Mouse (Mus musculus): ENCODE measurements around the gene Npas3. TPM values are rescaled to one million over a fixed set of nuclear protein-coding genes. Genes with fewer than 3 reads are reported as not detected.
A peak's percentile ranks its signal among the peaks of the same experiment; 100 is the strongest.

Gene Npas3
- total and polyA plus RNA-seq, 2 experiments from 2014 or later, result 16.6 to 28.3 TPM

GRCm38 (mm10) chr12:53825251-53825650, 576.8 kb downstream of the Npas3 start:
- ATAC-seq (no peak), DNase-seq (no peak)
- H3K36me3 ChIP-seq (ENCODE audit: insufficient read depth), result no peaks in the 10 kb centered on the region
- H3K27me3 ChIP-seq (ENCODE audit: insufficient read depth, low read length), result no peaks in the 10 kb centered on the region
- no peak overlapping the region for H3K4me2 ChIP-seq (ENCODE audit: low read depth)
- no peak overlapping the region for H3K4me3 ChIP-seq (ENCODE audit: low read depth, low read length)
- no peaks in the 10 kb centered on the region for H3K4me1 ChIP-seq (ENCODE audit: insufficient read depth)
- no peak for TF ChIP-seq CTCF (IDR thresholded peaks at IDR 0.05; ENCODE audit: low read depth)
- no peak overlapping the region for H3K9ac ChIP-seq
- H3K9me3 ChIP-seq (ENCODE audit: low read length), result no peaks in the 10 kb centered on the region
- no peak overlapping the region for H3K27ac ChIP-seq (ENCODE audit: low read depth, low read length)

GRCm38 (mm10) chr12:53825898-53826605, 577.6 kb downstream of the Npas3 start:
- Histone ChIP-seq H3K36me3 (ENCODE audit: insufficient read depth) (no peaks in the 10 kb centered on the region), H3K9ac (no peak overlapping the region), H3K27ac (ENCODE audit: low read depth, low read length) (no peak overlapping the region), H3K9me3 (ENCODE audit: low read length) (no peaks in the 10 kb centered on the region), H3K4me2 (ENCODE audit: low read depth) (no peak overlapping the region), H3K4me1 (ENCODE audit: insufficient read depth) (no peaks in the 10 kb centered on the region), H3K4me3 (ENCODE audit: low read depth, low read length) (no peak overlapping the region), H3K27me3 (ENCODE audit: insufficient read depth, low read length) (no peaks in the 10 kb centered on the region)
- peak; percentile 22 for DNase-seq
- WGBS, result 38% methylated on average over 12 of the region's 12 CpGs
- ATAC-seq, result peak; percentile 67
- TF ChIP-seq CTCF (IDR thresholded peaks at IDR 0.05; ENCODE audit: low read depth), result no peak

- no peak overlapping the region for H3K9ac ChIP-seq
- H3K4me2 ChIP-seq (ENCODE audit: low read depth), result no peak overlapping the region
- 47% methylated on average over 3 of the region's 3 CpGs for WGBS
- no peaks in the 10 kb centered on the region for H3K4me1 ChIP-seq (ENCODE audit: insufficient read depth)
- TF ChIP-seq CTCF (IDR thresholded peaks at IDR 0.05; ENCODE audit: low read depth), result no peak
- ATAC-seq, result no peak
- H3K36me3 ChIP-seq (ENCODE audit: insufficient read depth), result no peaks in the 10 kb centered on the region
- no peaks in the 10 kb centered on the region for H3K9me3 ChIP-seq (ENCODE audit: low read length)
- no peak for DNase-seq
- 0 out of 2 replicates have a peak overlapping the region, but pooled peaks have one; percentile 35 for H3K27ac ChIP-seq (ENCODE audit: low read depth, low read length)
- no peak overlapping the region for H3K4me3 ChIP-seq (ENCODE audit: low read depth, low read length)
- no peaks in the 10 kb centered on the region for H3K27me3 ChIP-seq (ENCODE audit: insufficient read depth, low read length)
Observed at GRCm38 (mm10) chr12:53826812-53827211, 578.3 kb downstream of the Npas3 start.

- ATAC-seq (peak; percentile 20; the same call in 1 of the 2 replicates), DNase-seq (no peak)
- Histone ChIP-seq H3K4me1 (ENCODE audit: insufficient read depth) (peaks cover 14% of the 10 kb centered on the region; the same call in 1 of the 2 replicates), H3K4me3 (ENCODE audit: low read depth, low read length) (no peak overlapping the region), H3K9ac (no peak overlapping the region), H3K4me2 (ENCODE audit: low read depth) (no peak overlapping the region), H3K27me3 (ENCODE audit: insufficient read depth, low read length) (no peaks in the 10 kb centered on the region), H3K27ac (ENCODE audit: low read depth, low read length) (no peak overlapping the region), H3K9me3 (ENCODE audit: low read length) (no peaks in the 10 kb centered on the region), H3K36me3 (ENCODE audit: insufficient read depth) (no peaks in the 10 kb centered on the region)
- TF ChIP-seq CTCF (IDR thresholded peaks at IDR 0.05; ENCODE audit: low read depth), result no peak
- WGBS, result 40% methylated on average over 6 of the region's 6 CpGs
Observed at GRCm38 (mm10) chr12:53832590-53832989, 584.1 kb downstream of the Npas3 start.

GRCm38 (mm10) chr12:53833348-53833747, 584.9 kb downstream of the Npas3 start:
- DNase-seq, result peak; percentile 73
- H3K9ac ChIP-seq, result no peak overlapping the region
- H3K4me2 ChIP-seq (ENCODE audit: low read depth), result no peak overlapping the region
- H3K27ac ChIP-seq (ENCODE audit: low read depth, low read length), result 0 out of 2 replicates have a peak overlapping the region, but pooled peaks have one; percentile 0
- TF ChIP-seq CTCF (IDR thresholded peaks at IDR 0.05; ENCODE audit: low read depth), result no peak
- H3K27me3 ChIP-seq (ENCODE audit: insufficient read depth, low read length), result no peaks in the 10 kb centered on the region
- H3K9me3 ChIP-seq (ENCODE audit: low read length), result no peaks in the 10 kb centered on the region
- peak; percentile 36; the same call in 1 of the 2 replicates for ATAC-seq
- WGBS, result 43% methylated on average over 2 of the region's 2 CpGs
- peaks cover 14% of the 10 kb centered on the region; the same call in 1 of the 2 replicates for H3K4me1 ChIP-seq (ENCODE audit: insufficient read depth)
- H3K4me3 ChIP-seq (ENCODE audit: low read depth, low read length), result no peak overlapping the region
- H3K36me3 ChIP-seq (ENCODE audit: insufficient read depth), result no peaks in the 10 kb centered on the region

GRCm38 (mm10) chr12:53836031-53836790, 587.7 kb downstream of the Npas3 start:
- H3K4me1 ChIP-seq (ENCODE audit: insufficient read depth), result peaks cover 16% of the 10 kb centered on the region; the same call in 1 of the 2 replicates
- ATAC-seq, result no peak

GRCm38 (mm10) chr12:53837408-53837807, 588.9 kb downstream of the Npas3 start:
- Histone ChIP-seq H3K4me3 (ENCODE audit: low read depth, low read length) (no peak overlapping the region), H3K4me2 (ENCODE audit: low read depth) (no peak overlapping the region), H3K36me3 (ENCODE audit: insufficient read depth) (no peaks in the 10 kb centered on the region), H3K4me1 (ENCODE audit: insufficient read depth) (peaks cover 19% of the 10 kb centered on the region), H3K27ac (ENCODE audit: low read depth, low read length) (no peak overlapping the region), H3K27me3 (ENCODE audit: insufficient read depth, low read length) (no peaks in the 10 kb centered on the region), H3K9me3 (ENCODE audit: low read length) (no peaks in the 10 kb centered on the region), H3K9ac (no peak overlapping the region)
- TF ChIP-seq CTCF (IDR thresholded peaks at IDR 0.05; ENCODE audit: low read depth), result no peak
- 82% methylated on average over 15 of the region's 15 CpGs for whole genome bisulfite sequencing
- DNase-seq, result no peak
- ATAC-seq, result no peak

More at GRCm38 (mm10) chr12:53836031-53836790, 587.7 kb downstream of the Npas3 start:
- Histone ChIP-seq H3K4me2 (ENCODE audit: low read depth) (no peak overlapping the region), H3K27me3 (ENCODE audit: insufficient read depth, low read length) (no peaks in the 10 kb centered on the region), H3K36me3 (ENCODE audit: insufficient read depth) (no peaks in the 10 kb centered on the region), H3K27ac (ENCODE audit: low read depth, low read length) (no peak overlapping the region), H3K9ac (no peak overlapping the region), H3K9me3 (ENCODE audit: low read length) (no peaks in the 10 kb centered on the region), H3K4me3 (ENCODE audit: low read depth, low read length) (no peak overlapping the region)
- WGBS, result 62% methylated on average over 27 of the region's 27 CpGs
- peak; percentile 28 for DNase-seq
- TF ChIP-seq CTCF (IDR thresholded peaks at IDR 0.05; ENCODE audit: low read depth), result no peak

Measured in forebrain, postnatal 0 days (tissue).